Mouse (Mus musculus) myocyte (in vitro differentiated cells): ENCODE measurements around the gene Kif11. TPM values are rescaled to one million over a fixed set of nuclear protein-coding genes. Genes with fewer than 3 reads are reported as not detected.

ENCODE experiments used
- H3K27me3 ChIP-seq: one replicate; pipeline ENCODE4 v1.6.1; 2011; ENCODE audit not compliant: control insufficient read depth, insufficient read depth, insufficient read length
- H3K36me3 ChIP-seq: one replicate; pipeline ENCODE4 v1.6.1; 2011; ENCODE audit not compliant: control insufficient read depth, insufficient read depth
- H3K4me2 ChIP-seq: one replicate; pipeline ENCODE4 v1.6.1; 2011; ENCODE audit warnings: low read depth, control low read depth
- H3K4me3 ChIP-seq: one replicate; pipeline ENCODE4 v1.5.1; 2011; ENCODE audit warnings: mild to moderate bottlenecking, control low read depth, moderate library complexity
- H3K79me2 ChIP-seq: one replicate; pipeline ENCODE4 v1.6.1; 2011; ENCODE audit not compliant: control insufficient read depth, insufficient read depth
- H3ac ChIP-seq: one replicate; pipeline ENCODE4 v1.6.1; 2011; ENCODE audit not compliant: control insufficient read depth, insufficient read length
- CEBPB ChIP-seq: IDR thresholded peaks from 2 replicates; pipeline ENCODE4 v1.6.1; 2011; ENCODE audit warnings: mild to moderate bottlenecking, moderate library complexity; ENCODE audit not compliant: poor library complexity, insufficient read depth, severe bottlenecking
- E2F4 ChIP-seq: IDR thresholded peaks from one replicate; pipeline ENCODE4 v1.6.1; 2011; ENCODE audit warnings: mild to moderate bottlenecking, control low read depth, moderate library complexity; ENCODE audit not compliant: insufficient read depth
- MAX ChIP-seq: IDR thresholded peaks from one replicate; pipeline ENCODE4 v1.6.1; 2011; ENCODE audit warnings: low read depth, mild to moderate bottlenecking, control low read depth
- MYOD1 ChIP-seq, 3 experiments: IDR thresholded peaks; one replicate each; pipeline ENCODE4 v1.6.1; 2011; ENCODE audit warnings: control low read depth in 2 of 3, low read depth in 2 of 3, mild to moderate bottlenecking in 2 of 3, moderate library complexity in 1 of 3; ENCODE audit not compliant: insufficient read length in 2 of 3, control insufficient read depth in 1 of 3
- MYOG ChIP-seq, 3 experiments: IDR thresholded peaks; one replicate each; pipeline ENCODE4 v1.6.1; 2011; ENCODE audit warnings: control low read depth in 2 of 3, low read depth in 2 of 3, mild to moderate bottlenecking in 2 of 3; ENCODE audit not compliant: insufficient read length in 2 of 3, control insufficient read depth in 1 of 3, insufficient read depth in 1 of 3
- POLR2A ChIP-seq: IDR thresholded peaks from one replicate; pipeline ENCODE4 v1.6.1; 2011; ENCODE audit warnings: low read depth, mild to moderate bottlenecking, control low read depth, moderate library complexity; ENCODE audit not compliant: insufficient read length
- POLR2AphosphoS2 ChIP-seq: IDR thresholded peaks from one replicate; pipeline ENCODE4 v1.6.1; 2011; ENCODE audit warnings: low read depth, control low read depth; ENCODE audit not compliant: insufficient read length
- REST ChIP-seq: IDR thresholded peaks from one replicate; pipeline ENCODE4 v1.6.1; 2011; ENCODE audit warnings: mild to moderate bottlenecking, control low read depth, moderate library complexity; ENCODE audit not compliant: insufficient read depth, insufficient read length
- SRF ChIP-seq: IDR thresholded peaks from one replicate; pipeline ENCODE4 v1.6.1; 2011; ENCODE audit warnings: low read depth; ENCODE audit not compliant: control insufficient read depth, insufficient read length
- TCF12 ChIP-seq: IDR thresholded peaks from one replicate; pipeline ENCODE4 v1.6.1; 2011; ENCODE audit warnings: mild to moderate bottlenecking, control low read depth; ENCODE audit not compliant: poor library complexity, insufficient read depth, severe bottlenecking
- TCF3 ChIP-seq: IDR thresholded peaks from one replicate; pipeline ENCODE4 v1.6.1; 2011; ENCODE audit warnings: low read depth, control low read depth; ENCODE audit not compliant: insufficient read length
- USF1 ChIP-seq: IDR thresholded peaks from one replicate; pipeline ENCODE4 v1.6.1; 2011; ENCODE audit warnings: low read depth, mild to moderate bottlenecking, control low read depth, moderate library complexity
- polyA plus RNA-seq: library from polyadenylated mRNA; unstranded; fragments of >200 nt; fragmentation: generic; extraction: Trizol; gene quantifications from one replicate; pipeline ENCODE4 v1.2.1, GENCODE M21; 2012; ENCODE audit warnings: missing spikeins

The Kif11 gene
- polyA plus RNA-seq, 1 experiment: 4.1 TPM

DNA sequence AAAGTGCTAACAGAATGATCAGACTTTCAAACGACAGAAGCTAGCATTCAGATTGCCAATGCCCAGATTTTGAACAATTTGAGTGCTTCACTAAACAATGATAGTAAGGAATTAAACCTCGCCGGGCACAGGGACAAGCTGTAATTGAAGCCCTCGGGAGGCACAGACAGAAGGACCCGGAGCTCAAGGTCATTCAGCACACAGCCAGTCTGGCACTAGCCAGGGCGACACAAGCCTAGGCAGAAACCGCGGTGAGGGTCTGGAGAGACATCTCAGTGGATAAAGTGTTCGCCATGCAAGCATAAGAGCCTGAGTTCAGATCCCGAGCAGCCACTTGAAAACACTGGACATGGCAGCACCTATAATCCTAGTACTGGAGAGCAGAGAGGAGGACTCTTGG is 27.9 kb upstream of the Kif11 start:
- no peak for TF ChIP-seq E2F4
- no peak for TF ChIP-seq REST
- TF ChIP-seq CEBPB: no peak
- TF ChIP-seq MYOD1 (IDR thresholded peaks at IDR 0.05; ENCODE audit: control insufficient read depth in 1 of 3, insufficient read length in 2 of 3, low read depth in 2 of 3): no peak
- TF ChIP-seq SRF: no peak
- TF ChIP-seq TCF12: no peak
- TF ChIP-seq MYOG (IDR thresholded peaks at IDR 0.05; ENCODE audit: control insufficient read depth in 1 of 3, insufficient read depth in 1 of 3, insufficient read length in 2 of 3, low read depth in 2 of 3): no peak
- TF ChIP-seq TCF3: no peak
- TF ChIP-seq USF1: no peak
- TF ChIP-seq MAX: no peak
- no peak for TF ChIP-seq POLR2AphosphoS2
- no peak for TF ChIP-seq POLR2A
- H3K79me2 ChIP-seq: peaks cover 40% of the 10 kb centered on the region
- no peaks in the 10 kb centered on the region for H3K27me3 ChIP-seq
- H3K4me3 ChIP-seq: no peak overlapping the region
- no peak overlapping the region for H3K4me2 ChIP-seq
- peaks cover 8% of the 10 kb centered on the region for H3K36me3 ChIP-seq
- no peak overlapping the region for H3ac ChIP-seq

DNA sequence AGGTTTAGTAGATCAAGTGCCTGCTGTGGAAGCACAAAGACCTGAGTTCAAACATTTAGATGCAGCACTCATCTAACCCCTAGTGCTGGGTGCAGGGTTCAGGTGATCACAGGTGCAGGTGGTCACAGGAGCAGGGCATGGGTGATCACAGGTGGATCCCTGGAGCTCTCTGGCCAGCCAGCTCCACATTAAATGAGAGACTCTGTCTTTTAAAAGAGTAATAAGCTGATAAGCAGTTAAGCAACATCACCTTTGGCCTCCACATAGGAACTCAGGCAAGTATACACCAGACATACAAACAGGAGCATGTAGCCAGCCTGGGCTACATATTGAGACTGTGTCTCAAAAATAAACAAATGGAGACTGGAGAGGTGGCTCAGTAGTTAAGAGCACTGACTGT is 27.3 kb upstream of the Kif11 start:
- Histone ChIP-seq H3K36me3 (peaks cover 8% of the 10 kb centered on the region), H3K27me3 (no peaks in the 10 kb centered on the region), H3K79me2 (peaks cover 35% of the 10 kb centered on the region), H3K4me3 (no peak overlapping the region), H3K4me2 (no peak overlapping the region), H3ac (no peak overlapping the region)
- TF ChIP-seq REST (no peak), E2F4 (no peak), SRF (no peak), POLR2AphosphoS2 (no peak), USF1 (no peak), TCF12 (no peak), POLR2A (no peak), CEBPB (no peak), TCF3 (no peak), MAX (no peak), MYOG (IDR thresholded peaks at IDR 0.05; ENCODE audit: control insufficient read depth in 1 of 3, insufficient read depth in 1 of 3, insufficient read length in 2 of 3, low read depth in 2 of 3) (no peak), MYOD1 (IDR thresholded peaks at IDR 0.05; ENCODE audit: control insufficient read depth in 1 of 3, insufficient read length in 2 of 3, low read depth in 2 of 3) (no peak)

DNA sequence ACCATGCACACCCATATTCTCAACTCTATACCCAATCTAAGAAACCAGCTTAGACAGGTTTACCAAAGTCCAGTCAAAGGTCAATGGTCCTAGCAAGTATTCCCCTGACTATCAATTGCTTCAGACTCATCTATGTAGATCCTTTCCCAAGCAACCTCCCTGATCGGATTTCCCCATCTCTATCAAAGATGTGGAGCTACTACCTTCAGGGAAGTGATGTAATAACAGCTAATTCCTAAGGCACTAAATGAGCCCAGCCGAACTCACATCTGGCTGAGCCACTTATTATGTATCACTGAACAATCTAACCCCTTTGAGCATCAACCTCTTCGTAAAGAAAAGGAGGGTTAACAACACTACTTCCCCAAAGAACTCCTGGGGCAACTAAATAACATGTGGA is 23.4 kb upstream of the Kif11 start:
- Histone ChIP-seq H3K36me3 (peaks cover 8% of the 10 kb centered on the region), H3K4me2 (no peak overlapping the region), H3K79me2 (peaks cover 30% of the 10 kb centered on the region), H3K27me3 (no peaks in the 10 kb centered on the region), H3ac (no peak overlapping the region), H3K4me3 (no peak overlapping the region)
- no peak for TF ChIP-seq TCF12
- TF ChIP-seq E2F4: no peak
- TF ChIP-seq MYOD1 (IDR thresholded peaks at IDR 0.05; ENCODE audit: control insufficient read depth in 1 of 3, insufficient read length in 2 of 3, low read depth in 2 of 3): no peak
- TF ChIP-seq MAX: no peak
- TF ChIP-seq POLR2A: no peak
- no peak for TF ChIP-seq SRF
- no peak for TF ChIP-seq REST

DNA sequence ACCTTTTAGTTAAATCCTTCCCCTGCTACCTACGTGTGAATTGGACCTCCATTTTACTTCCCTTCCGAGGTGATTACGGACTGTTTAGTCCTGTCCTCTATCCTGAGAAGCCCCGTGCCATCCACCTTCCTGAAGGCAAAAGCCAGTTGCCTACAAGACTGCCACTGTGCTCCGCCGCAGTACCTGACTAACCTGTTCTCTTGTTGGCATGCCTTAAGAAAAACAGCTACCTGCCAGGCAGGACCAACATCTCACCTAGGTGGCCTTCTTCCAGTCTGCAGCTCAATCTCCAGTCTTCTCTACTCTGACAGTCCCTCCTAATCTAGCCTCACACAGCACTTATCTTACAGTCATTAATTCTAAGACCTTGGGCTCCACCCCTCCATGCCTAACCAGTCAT is 22.9 kb upstream of the Kif11 start:
- no peak for TF ChIP-seq E2F4
- TF ChIP-seq MYOD1 (IDR thresholded peaks at IDR 0.05; ENCODE audit: control insufficient read depth in 1 of 3, insufficient read length in 2 of 3, low read depth in 2 of 3): no peak
- no peak for TF ChIP-seq SRF
- no peak for TF ChIP-seq MAX
- TF ChIP-seq USF1: no peak
- no peak for TF ChIP-seq POLR2A
- TF ChIP-seq TCF3: no peak
- TF ChIP-seq POLR2AphosphoS2: no peak
- no peak for TF ChIP-seq MYOG (IDR thresholded peaks at IDR 0.05; ENCODE audit: control insufficient read depth in 1 of 3, insufficient read depth in 1 of 3, insufficient read length in 2 of 3, low read depth in 2 of 3)
- no peak for TF ChIP-seq CEBPB
- TF ChIP-seq TCF12: no peak
- TF ChIP-seq REST: no peak
- no peak overlapping the region for H3K4me2 ChIP-seq
- H3ac ChIP-seq: no peak overlapping the region
- no peak overlapping the region for H3K4me3 ChIP-seq
- peaks cover 30% of the 10 kb centered on the region for H3K79me2 ChIP-seq
- no peaks in the 10 kb centered on the region for H3K27me3 ChIP-seq
- H3K36me3 ChIP-seq: peaks cover 8% of the 10 kb centered on the region

DNA sequence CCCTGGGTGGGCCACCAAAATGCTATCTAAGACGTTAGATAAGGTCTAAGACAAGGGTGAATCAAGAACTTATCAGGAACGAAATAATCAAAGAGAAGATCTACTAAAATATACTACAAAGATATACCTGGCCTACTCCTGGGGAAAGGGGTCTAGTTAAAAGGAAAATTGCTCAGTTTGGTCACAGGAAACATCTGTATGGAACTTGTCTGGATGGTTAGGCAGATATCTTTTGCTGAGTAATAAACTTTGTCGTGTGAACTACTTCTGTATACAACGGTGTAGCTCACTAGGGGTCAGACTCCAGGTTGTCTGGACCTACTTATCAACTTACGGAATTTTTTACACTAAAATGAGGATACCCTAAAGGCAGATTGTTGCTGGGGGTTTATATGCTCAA is 16.2 kb upstream of the Kif11 start:
- H3K36me3 ChIP-seq: no peaks in the 10 kb centered on the region
- H3K79me2 ChIP-seq: peaks cover 18% of the 10 kb centered on the region
- no peak overlapping the region for H3K4me2 ChIP-seq
- H3ac ChIP-seq: no peak overlapping the region
- TF ChIP-seq MAX: no peak
- no peak for TF ChIP-seq E2F4
- no peak for TF ChIP-seq SRF
- no peak for TF ChIP-seq TCF3
- TF ChIP-seq USF1: no peak
- TF ChIP-seq POLR2A: no peak
- TF ChIP-seq POLR2AphosphoS2: no peak
- H3K27me3 ChIP-seq: no peaks in the 10 kb centered on the region
- no peak overlapping the region for H3K4me3 ChIP-seq
